15 mouse cellular contexts compared by ENCODE assay signal in the genomic region with DNA sequence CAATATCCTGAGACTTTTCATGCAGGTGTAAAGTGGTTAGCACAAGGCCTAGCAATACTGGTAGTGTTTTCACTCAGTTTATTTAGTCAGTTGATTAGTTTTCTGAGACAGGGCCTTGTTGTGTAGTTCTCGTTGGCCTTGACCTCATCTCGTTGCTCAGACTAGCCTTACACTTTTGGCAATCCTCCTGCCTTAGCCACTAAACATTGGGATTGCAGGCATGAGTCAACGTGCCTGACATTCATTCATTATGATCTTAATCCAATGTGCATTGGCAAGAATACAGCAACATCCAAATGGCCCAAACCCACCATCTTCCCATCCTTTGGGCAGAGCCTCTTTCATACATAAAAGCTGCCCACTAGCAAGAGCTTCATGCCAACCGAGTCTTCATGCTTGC.
DNase-seq lines count a peak whose midpoint lies in the region.
"Had no signal": no experiment of that assay in that cellular context is flagged by ENCODE, and none has a peak within 500 bp of the region (broad histone marks: within the 10 kb centered on the region; RNA-seq: fewer than 3 reads in every experiment).

No protein-coding gene starts in this region.

- DNase-seq in adrenal gland, adult (ENCODE audit: inconsistent age in 2 of 2, low spot score in 1 of 2), result peak; percentile 21 to 80
- no peak for DNase-seq in adrenal gland, postnatal 25 days
- peak; percentile 57 for DNase-seq in adrenal gland, adult 8-10 months
- no peak for DNase-seq in adrenal gland, adult 18-20 months (ENCODE audit: low spot score in 2 of 2)
- peak; percentile 6 for DNase-seq in 3T3-L1 (ENCODE audit: low read depth, low spot score)
- peak; percentile 24 for DNase-seq in NIH3T3 (ENCODE audit: low read depth)
- no peak for DNase-seq in lung, postnatal 10 days
- DNase-seq in cerebellum, postnatal 4 days (ENCODE audit: low spot score in 2 of 2), result no peak
- DNase-seq: cerebellum, adult 11-12 months; cerebellum, adult 2 months; cerebellum, adult 9-10 months; cerebellum, postnatal 10 days; cerebellum, postnatal 25 days; embryo, embryonic 11 days; gastrocnemius, adult 2 months had no signal

Comparison
In these comparisons a context has a peak if more than half of its experiments do, and no peak if none do; other contexts are left out.
1. DNase-seq: peak in adrenal gland, adult (2 of 2), adrenal gland, adult 8-10 months (single experiment), 3T3-L1 (single experiment) and NIH3T3 (single experiment); none in adrenal gland, postnatal 25 days (single experiment), adrenal gland, adult 18-20 months (0 of 2), lung, postnatal 10 days (single experiment) and cerebellum, postnatal 4 days (0 of 2).